Mouse (Mus musculus) gastrocnemius, adult 8-10 months (tissue): Measurements from ENCODE around the gene Lypd3. TPM values are rescaled to one million over a fixed set of nuclear protein-coding genes. Genes with fewer than 3 reads are reported as not detected.
"Not testable (repeated sequence)": the region's sequence is repeated elsewhere in the genome, so short reads cannot be mapped to it uniquely, and the experiment has no call there.

Experiments
- DNase-seq, 2 experiments: peaks; one replicate each; pipeline ENCODE4 v3.0.0; 2022; ENCODE audit warnings: low spot score in 2 of 2
- total RNA-seq, 4 experiments: library from RNA; stranded (reverse); gene quantifications; 2 replicates each; pipeline ENCODE4 v1.2.4; 2022

Gene Lypd3
- total RNA-seq, 4 experiments from 2014 or later = not detected

DNA sequence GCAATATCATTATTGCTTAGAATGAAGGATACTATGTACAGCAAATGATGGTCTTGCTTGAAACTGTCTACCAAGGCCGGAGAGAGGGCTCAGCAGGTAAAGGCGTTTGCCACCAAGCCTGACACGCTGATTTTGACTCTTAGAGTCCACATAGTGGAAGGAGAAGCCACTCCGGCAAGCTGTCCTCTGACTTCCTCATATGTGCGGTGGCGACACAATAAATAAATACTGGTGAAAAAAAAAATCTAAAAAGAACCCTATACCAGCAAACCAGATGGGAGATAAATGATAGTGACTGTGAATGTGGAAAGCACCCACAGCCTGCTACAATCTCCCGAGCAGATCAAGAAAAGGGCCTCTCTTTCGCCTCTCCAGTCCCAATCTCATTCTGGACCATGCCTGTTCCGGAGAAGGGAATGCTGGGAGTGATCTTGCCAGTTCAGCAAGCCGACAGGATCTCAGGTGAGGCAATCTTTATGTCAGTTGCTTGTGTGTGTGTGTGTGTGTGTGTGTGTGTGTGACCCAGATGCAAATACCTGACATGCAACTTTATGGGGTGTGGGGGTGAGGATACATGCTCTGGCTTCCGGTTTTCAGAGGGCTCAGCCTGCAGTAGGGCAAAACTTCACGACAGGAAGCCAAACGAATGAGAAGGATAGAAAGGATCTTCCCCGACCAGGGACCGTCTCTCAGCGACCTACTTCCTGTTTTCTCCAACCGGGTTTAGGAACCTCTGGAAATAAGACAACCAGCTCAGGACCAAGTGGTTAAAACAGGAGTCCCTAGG is 25.0 kb downstream of the Lypd3 start:
- DNase-seq = no peak

DNA sequence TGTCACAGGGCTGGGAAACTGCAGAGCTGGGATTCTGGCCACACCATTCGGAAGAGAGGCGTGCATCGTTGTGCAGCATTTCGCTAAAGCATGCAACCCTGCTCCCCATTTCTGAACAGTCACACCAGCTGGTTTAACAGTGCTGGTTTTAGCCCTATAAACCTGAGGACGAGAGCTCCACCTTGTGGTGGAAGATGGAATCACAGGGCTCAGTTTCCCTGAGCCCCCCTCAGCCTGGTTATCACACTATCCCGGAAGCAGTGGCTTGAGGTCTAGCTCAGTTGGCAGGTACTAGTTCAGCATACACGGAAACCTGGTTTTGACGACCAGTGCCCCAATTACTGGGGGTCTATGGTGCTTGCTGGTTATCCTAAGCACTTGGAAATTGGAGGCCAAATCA is 26.2 kb downstream of the Lypd3 start:
- peak in 1 of 2 experiments; percentile 19 for DNase-seq

DNA sequence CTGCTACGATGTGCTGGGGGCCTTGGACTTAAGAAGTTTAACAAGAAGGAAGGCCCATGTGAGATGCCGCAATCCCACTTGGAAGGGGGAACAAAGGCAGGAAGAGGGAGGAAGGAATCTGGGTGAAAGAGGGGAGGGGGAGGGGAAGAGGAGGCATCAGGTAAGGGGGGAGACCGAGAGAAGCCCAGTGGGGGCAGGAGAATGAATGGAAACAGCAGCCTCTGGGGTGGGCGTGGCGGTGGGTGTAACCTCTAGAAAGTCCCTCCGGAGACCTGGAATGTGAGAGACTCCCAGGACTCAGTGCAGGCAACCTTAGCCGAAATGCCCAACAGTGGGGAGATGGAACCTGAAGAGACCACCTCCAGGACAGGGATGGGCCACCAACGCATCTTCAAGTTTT is 28.0 kb downstream of the Lypd3 start:
- DNase-seq = no peak

DNA sequence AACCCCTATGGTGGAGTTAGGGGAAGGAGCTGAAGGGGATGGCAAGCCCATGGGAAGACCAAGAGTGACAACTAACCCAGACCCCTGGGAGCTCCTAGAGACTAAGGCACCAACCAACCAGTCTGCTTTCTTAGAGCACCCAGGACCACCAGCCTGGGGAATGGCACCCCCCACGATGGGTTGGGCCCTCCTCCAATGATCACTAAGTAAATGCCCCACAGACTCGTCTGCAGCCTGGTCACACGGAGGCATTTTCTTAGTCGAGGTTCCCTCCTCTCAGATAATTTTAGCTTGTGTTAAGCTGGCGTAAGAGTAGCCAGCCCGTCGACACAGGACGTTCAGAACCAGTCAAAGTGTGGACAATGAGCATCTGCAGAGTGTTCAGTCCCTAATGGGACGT is 28.6 kb downstream of the Lypd3 start:
- no peak for DNase-seq

DNA sequence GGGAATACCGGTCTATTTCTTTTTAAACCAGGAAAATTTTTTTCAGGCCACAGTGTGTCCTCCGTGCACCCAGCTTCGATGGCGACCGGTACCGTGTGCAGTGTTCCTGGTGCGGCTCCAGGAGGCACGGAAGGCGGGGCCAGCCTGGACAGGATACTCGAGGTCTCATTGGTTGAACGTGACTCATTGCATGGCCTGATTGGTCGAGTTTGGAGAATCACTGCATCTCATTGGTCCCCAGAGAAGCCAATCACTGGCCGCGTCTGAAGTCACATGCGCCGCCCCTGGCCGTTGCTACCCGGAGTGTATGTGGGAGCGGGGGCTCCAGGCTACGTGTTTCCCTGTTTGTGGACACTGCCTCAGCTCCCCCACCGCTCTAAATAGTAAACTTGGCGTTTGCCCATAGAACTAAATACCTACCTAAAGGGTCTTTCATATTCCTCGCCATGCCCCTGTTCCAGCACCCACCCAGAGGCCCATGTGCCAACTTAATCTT is 35.6 kb downstream of the Lypd3 start:
- no peak for DNase-seq

DNA sequence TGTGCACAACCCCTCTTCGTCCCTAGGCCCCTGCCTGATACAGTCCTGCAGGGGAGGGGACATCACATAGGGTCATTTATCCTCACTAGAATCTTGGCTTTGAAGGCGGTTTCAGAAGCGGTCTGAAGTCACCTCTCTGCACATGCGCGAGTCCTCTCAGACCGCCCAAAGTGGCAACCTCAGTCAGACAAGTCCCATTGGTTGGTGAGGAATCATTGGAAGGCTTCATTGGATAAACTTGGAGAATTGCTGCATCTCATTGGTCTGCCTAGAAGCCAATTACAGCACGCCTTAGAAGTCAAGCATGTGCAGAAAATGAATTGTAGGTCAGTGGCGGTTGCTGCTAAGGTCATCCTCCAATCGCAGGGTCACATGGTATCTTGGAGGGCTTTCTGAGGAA is 40.2 kb downstream of the Lypd3 start, which contains the start of gene Tex101:
TSS of gene Tex101 (minus strand) at position 101 of the 400 bp plus-strand sequence.
- no peak for DNase-seq

DNA sequence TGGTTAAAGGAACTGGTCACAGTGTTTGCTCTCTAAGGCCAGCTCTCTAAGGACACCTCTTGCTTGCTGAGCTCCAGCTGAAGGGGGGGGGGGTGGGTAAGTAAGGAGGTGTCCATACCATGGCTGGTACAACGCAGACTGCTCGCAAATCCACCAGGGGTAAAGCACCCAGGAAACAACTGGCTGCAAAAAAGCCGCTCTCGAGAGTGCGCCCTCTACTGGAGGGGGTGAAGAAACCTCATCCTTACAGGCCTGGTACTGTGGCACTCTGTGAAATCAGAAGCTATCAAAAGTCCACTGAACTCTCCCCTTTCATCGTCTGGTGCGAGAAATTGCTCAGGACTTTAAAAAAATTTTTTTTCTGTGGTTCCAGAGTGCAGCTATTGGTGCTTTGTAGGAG is 47.8 kb downstream of the Lypd3 start:
- not testable (repeated sequence) for DNase-seq

DNA sequence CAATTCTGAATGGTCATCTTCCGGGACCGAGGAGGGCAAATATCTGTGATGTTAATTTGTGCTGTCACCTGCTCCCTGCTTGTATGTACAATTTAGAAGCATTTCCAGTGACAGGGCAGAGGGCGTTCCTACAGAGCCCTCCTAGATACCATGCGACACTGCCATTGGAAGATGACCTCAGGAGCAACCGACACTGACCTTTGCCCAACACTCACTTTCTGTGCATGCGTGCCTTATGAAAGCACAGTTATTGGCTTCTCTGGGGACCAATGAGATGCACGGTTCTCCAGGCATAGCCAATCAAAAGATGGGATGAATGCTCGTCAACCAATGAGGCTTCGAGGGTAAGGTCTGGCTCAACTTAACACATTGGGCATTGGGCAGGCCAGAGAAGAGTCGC is 51.2 kb downstream of the Lypd3 start:
- DNase-seq = not testable (repeated sequence)

Other genes starting within 250 kb of the Lypd3 start
- 10 to 100 TPM in 2 of 4 experiments, 1 to 10 TPM in 2; 8.8 to 10.4 (median 9.9) TPM for gene Smg9, start 236.9 kb upstream of the Lypd3 start, total RNA-seq
- gene Irgc1, start 184.3 kb upstream of the Lypd3 start, total RNA-seq = not detected
- gene Plaur, start 174.1 kb upstream of the Lypd3 start, total RNA-seq = under 1 TPM; 0.41 to 0.92 (median 0.63) TPM
- 1 to 10 TPM in 3 of 4 experiments, under 1 TPM in 1; 0.87 to 3.6 (median 1.8) TPM for gene Cadm4, start 154.5 kb upstream of the Lypd3 start, total RNA-seq
- 1 to 10 TPM; 2.5 to 5.2 (median 4.0) TPM for gene Zfp428, start 129.5 kb upstream of the Lypd3 start, total RNA-seq
- not detected for gene AC161166.1, start 124.1 kb upstream of the Lypd3 start, total RNA-seq
- 10 to 100 TPM; 10.9 to 15.8 (median 12.7) TPM for gene Irgq, start 105.9 kb upstream of the Lypd3 start, total RNA-seq
- not detected for gene Pinlyp, start 90.4 kb upstream of the Lypd3 start, total RNA-seq
- 10 to 100 TPM; 16.1 to 22.1 (median 17.3) TPM for gene Xrcc1, start 90.3 kb upstream of the Lypd3 start, total RNA-seq
- 10 to 100 TPM; 23.1 to 30.0 (median 24.6) TPM for gene Ethe1, start 49.0 kb upstream of the Lypd3 start, total RNA-seq
- under 1 TPM in 1 of 4 experiments, not detected in 3; 0.10 TPM for gene Zfp575, start 48.9 kb upstream of the Lypd3 start, total RNA-seq
- gene Phldb3, start 25.8 kb upstream of the Lypd3 start, total RNA-seq = under 1 TPM; 0.27 to 0.75 (median 0.61) TPM
- gene Tex101, start 40.1 kb downstream of the Lypd3 start, total RNA-seq = not detected
- gene BC049730, start 72.7 kb downstream of the Lypd3 start, total RNA-seq = not detected
- not detected for gene Gm4763, start 90.4 kb downstream of the Lypd3 start, total RNA-seq
- gene Cd177, start 123.8 kb downstream of the Lypd3 start, total RNA-seq = not detected
- gene Ceacam10, start 140.7 kb downstream of the Lypd3 start, total RNA-seq = not detected
- gene Gm9844, start 225.7 kb downstream of the Lypd3 start, total RNA-seq = not detected
- gene Lypd4, start 233.4 kb downstream of the Lypd3 start, total RNA-seq = not detected
- not detected for gene Dmrtc2, start 233.5 kb downstream of the Lypd3 start, total RNA-seq
- 100 to 1,000 TPM; 382 to 444 (median 398) TPM for gene Rps19, start 247.8 kb downstream of the Lypd3 start, total RNA-seq